Mouse (Mus musculus) spleen, adult 2 months (tissue): ENCODE measurements around the gene Glrx5.

Source experiments
- CTCF ChIP-seq: fragments of 200-500 bp; IDR thresholded peaks from 2 replicates; pipeline ENCODE4 v1.5.1; 2011; ENCODE audit warnings: mild to moderate bottlenecking, inconsistent platforms; ENCODE audit not compliant: insufficient read depth, insufficient read length, insufficient replicate concordance; ENCODE audit errors: extremely low read depth
- POLR2A ChIP-seq: fragments of 200-500 bp; IDR thresholded peaks from 2 replicates; pipeline ENCODE4 v1.6.1; 2011; ENCODE audit warnings: low read depth, low read length, inconsistent platforms

DNA sequence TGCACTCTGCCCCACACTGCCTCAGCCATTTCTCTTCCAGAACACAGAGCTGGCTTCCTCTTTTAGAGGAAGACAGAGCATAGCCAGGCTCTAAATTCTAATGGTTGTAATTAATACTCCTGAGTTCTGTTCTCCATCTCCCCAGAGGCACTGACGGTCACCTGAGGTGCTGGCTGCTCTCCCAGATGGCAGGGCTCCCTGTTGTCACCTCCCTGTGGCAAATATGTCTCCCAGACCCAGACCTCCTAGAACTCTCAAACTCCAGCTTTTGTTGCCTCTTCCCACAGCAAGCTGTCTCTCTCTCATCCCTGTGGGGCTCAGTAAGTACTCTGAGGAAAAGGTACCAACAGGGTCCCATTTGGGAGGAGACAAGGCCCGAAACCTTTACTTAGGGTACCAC lies 46.5 kb upstream of the Glrx5 start:
- TF ChIP-seq POLR2A = no peak
- no peak for TF ChIP-seq CTCF
